Mouse (Mus musculus) kidney, postnatal 10 days (tissue): ENCODE measurements around the gene Btn1a1.

Source experiments
- DNase-seq: peaks from one replicate; pipeline ENCODE4 v3.0.0; 2021; ENCODE audit warnings: mixed read lengths

The Btn1a1 gene

DNA sequence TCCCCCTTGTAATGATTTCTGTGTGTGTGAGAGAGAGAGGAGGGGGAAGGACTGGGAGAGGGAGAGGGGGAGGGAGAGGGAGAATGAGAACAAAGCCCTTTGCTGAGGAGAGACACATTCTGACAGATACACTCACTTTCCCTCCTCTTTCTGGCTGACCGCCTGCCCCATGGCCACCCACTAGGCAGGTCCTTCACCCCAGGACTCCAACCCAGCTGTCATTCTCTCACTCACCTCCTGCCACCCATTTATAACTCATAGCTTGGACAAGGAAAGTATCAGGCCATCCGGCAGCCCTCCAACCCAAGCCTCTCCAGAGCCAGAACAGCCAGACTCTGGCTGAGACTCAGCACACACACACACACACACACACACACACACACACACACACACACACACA, 10.0 kb upstream of the Btn1a1 start:
- no peak for DNase-seq

DNA sequence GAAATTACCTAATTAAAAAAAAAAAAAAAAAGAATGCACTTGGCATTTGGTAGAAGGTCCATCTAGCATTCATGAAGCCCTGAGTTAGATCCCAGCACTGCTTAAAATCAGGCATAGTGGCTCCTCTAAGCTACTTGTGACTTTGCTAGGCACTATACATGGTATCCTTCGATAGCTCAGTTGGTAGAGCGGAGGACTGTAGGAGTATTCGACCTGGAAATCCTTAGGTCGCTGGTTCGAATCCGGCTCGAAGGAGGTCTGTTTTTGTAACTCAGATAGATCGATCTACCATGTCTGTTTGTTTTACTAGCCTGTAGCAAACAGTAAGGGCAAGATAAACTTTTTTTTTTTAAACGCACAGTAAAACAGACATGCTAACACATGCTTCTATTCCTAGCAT, 1.2 kb upstream of the Btn1a1 start:
- DNase-seq = peak; percentile 65

DNA sequence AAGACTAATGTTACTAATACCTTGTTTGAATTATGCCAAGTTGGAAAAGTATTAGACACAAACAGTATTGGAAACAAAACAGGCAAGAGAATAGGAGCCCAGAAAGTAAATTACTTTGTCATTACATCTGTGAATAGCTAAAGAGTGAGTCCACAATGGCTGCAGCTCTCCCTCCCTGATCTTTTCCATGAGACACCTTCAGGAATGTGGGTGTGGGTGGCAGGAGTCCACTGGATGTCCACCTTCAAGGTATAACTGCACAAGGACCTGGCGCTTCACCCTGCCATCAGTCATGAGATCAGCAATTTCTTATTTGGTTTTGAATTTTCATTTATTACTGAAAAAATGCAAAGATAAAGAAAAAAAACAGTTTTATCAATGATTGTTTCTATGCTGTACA, 605 bp upstream of the Btn1a1 start:
- DNase-seq = no peak

DNA sequence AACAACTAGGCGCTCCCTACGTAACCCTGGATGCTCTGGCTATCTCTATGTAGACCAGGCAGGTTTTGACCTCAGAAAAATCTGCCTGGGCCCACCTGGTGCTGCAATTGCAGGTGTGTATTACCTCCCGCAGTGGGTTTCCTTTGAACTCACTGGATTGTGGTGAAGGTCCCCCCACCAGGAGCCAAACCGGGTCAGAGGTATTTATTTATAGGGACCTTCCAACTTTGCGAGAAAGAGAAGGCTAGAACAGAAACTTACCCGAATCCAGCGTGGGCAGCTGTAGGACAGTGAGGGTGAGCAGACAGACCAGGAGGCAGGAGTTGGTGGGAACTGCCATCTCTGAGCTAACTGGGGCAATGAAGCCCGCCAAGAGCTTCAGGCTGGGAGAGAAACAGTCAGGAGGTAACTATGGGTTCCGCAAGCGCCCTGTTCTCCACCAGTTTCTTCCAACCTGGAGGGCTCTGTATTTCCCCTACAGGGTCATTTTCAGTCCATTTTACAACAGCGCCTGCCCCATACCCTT, 797 bp downstream of the Btn1a1 start:
- DNase-seq = no peak

DNA sequence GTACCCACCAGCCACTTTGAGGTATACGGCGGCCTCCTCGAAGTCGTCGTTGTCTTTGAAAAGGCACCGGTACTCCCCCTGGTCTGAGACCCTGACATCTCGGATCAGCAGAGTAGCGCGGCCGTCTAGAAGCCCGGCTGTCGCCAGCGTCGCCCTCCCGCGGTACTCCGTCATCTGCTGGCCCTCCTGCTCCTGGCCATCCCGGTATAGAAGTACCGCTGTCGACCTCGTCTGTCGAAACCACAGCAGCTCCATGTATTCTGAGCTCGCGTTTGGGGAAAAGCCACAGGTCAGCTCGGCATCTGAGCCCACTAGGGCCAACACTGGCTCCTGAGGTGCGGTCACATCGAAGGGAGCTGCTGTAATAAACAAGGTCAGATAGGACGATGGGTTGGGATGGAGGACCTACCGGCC, 1.5 kb downstream of the Btn1a1 start:
- peak; percentile 31 for DNase-seq

DNA sequence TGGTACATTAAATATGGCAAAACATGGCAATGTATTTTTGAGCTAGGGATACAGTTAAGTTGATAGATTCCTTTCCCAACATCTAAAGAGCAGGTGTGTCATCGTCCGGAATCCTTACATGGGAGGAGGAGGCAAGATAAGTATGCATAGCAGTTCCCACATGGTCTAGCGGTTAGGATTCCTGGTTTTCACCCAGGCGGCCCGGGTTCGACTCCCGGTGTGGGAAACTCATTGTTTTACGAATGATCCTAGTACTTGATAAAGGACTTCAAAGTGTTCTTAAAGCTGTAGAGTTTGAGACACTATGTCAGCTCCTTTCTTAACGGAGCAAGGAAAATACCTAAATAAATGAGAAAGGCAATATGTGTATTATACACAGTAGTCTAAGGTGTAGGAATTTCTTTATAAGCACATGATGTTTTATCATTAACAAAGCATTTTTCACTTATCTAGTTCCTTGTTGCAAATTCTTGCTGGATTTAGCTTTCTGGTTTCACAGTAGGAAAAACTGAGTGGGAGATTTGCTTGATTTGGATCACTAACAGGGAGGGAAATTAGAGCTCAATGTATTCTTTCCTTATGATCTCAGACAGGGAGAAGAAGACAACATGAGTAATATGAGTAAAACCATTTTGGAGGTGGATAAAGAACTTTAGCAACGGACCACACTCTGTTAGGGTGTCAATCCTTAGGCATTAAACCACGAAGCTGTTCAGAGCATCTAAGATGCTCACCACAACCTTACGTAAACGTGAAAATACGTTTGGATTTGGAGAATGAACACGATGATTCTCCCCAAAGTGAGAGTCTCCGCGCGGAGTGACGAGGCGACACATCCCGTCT, 2.1 kb downstream of the Btn1a1 start:
- peak; percentile 72 for DNase-seq

DNA sequence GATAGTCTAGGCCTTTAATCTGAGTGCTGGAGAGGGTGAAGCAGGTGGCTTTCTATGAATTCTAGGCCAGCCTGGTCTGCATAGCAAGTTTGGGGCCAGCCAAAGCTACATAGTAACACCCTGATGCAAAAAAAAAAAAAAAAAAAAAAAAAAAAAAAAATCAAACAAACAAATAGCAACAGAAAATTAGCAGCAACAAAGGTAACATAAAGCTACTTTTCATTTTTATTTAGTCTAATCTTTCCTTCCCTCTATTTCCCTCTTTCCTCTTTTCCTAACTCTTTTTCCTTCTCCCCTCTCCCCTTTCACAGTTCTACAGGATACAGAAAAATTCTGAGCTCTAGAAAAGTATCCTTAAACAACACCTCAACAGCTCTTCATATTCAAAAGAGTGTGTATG, 3.0 kb downstream of the Btn1a1 start:
- DNase-seq = no peak

DNA sequence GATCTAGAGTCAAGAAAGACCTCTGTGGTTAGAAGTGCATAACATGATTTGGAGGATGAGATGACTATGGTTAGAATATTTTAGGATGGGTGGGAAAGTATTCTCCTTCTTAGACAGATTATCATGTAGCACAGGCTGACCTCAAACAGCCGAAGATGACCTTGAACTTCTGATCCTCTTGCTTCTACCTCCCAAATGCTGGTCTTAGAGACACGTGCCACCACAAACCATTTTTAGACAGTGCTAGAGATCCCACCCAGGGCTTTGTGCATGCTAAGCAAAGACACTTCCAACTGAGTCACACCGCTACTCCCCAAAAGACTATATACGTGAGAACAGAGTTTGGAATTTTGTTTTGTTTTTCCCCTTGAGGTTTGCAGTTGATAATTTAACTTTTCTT, 3.6 kb downstream of the Btn1a1 start:
- DNase-seq = no peak

DNA sequence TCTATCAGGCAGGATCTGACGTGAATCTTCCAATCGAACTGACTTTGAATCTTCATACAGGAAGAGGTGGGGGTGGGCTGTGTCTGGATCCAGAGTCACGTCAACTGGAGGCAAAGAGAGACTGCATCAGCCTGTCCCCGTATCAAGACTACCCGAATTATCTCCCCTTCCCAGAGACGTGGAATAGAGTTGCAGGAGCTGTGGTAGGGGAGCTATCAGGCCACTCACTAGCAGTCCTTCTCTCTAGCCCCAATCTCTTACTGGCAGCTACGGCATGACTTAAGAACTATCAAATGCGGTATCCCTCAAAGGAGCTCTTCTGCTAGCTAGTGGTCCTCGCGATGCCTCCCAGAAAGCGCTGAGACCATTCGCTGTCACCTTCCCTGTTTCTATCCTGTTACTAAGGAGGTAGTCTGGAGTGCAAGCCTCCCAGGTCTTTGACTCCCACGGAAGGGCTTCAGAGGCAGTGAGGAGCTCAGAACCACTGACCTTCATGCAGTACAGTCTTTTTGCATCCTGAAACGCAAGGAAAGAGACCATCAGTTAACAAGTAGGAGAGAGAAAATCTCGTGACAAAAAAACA, 6.3 kb downstream of the Btn1a1 start:
- DNase-seq = no peak

DNA sequence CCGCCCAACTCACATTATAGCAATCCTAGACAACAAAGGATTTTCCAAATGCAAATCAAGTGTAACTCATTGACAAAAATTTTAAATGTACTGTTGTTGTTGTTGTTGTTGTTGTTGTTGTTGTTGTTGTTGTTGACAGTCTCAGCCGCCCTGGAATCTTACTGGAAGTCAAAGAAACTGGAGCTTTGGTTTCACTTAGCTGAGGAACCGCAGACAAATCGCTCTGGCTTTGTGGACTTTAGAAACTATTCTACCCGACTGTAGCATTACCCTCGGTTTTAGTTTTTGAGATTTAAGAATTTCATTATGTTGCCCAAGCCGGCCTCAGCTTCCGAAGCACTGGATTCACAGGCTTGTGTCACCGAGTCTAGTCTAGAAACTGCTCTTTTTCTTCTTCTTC, 11.8 kb downstream of the Btn1a1 start:
- DNase-seq = peak; percentile 28

DNA sequence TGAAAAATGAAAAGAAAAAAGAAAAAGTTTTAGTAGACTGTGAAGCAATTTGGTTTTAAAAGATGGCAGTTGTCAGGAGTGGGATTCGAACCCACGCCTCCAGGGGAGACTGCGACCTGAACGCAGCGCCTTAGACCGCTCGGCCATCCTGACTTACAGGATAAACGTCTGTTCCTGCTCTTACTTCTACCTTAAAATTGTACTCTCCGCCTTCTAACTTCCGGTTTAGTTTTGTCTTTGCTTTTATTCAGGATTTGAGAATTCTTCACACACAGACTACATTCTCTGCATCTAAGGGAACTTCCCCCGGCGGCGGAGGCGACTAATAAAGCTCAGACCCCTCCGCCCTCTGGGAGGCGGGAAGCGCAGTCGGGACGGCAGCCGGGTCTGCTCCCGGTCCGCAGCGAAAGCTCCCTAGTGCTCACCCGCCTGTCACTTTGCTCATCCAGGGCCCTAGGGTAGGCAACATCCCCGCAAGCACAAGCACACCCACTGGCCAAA, 12.3 kb downstream of the Btn1a1 start:
- DNase-seq = peak; percentile 83

DNA sequence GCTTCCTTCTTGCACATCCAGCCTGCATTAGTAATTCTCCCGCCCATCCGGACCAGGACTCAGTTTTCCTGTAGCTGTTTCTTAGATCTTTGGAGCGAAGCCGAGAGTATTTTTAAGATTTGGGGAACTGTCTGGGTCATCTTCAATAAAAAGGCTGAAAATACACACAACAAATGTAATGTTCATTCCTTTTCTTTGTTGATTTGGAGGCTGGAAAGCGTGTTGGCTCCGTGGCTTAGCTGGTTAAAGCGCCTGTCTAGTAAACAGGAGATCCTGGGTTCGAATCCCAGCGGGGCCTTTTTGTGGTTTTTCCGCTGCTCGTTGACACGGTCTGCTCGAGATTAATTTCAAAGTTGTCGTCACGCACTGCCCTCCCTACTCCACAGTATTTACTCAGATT, 15.3 kb downstream of the Btn1a1 start:
- DNase-seq = peak; percentile 89

DNA sequence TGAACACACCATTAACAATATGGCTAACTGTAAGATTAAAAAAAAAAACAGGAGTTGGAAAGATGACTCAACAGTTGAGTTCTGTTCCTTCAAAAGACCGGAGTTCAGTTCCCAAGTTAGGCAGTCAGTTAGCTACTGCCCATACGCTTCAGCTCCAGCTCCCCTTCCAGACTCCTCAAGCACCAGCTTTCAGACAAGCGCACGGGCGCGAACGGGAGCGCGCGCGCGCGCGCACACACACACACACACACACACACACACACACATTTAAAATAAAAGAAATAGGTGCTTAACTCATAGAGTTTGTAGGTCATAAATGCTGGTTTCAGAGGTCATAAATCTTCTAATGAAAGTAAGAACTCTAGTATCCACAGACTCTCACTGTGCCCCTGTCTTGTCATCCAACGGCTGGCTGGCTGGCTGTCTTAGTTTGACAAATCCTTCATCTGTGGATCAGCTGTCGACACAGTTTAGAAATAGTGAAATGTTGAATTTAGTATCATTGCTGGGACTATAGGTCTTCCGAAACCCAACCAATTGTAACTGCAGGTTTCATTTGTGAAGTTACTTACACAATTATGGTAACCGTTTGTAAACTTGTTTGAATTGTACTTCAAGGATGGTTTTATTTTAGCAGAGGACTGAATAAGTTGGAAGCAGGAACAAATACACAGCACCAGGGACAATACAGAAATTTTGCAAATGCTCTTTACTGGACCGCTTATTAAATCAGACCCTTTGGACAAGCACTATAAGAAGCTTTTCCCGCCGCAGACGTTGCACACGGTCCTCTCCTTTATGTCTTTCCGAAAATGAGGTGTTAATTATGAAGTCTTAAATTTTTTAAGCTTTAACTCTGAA, 16.2 kb downstream of the Btn1a1 start:
- peak; percentile 71 for DNase-seq

DNA sequence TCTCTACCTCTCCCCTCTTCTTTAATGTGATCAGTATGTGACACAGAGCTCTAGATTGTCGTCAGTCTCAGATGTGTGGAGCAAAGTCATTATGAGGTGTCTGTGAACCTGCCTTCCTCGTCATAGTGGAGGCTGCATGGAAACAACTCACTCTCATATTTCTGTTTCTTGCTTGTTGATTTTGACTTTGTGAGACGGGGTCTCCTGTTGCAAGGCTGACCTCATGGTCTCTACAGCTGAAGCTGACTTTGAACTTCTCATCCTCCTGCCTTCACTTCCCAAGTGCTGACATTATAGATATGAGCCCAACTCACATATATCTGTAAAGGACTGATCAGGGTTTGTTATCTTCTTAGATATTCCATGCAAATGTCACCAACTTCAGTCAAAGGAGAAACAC, 16.9 kb downstream of the Btn1a1 start:
- no peak for DNase-seq

DNA sequence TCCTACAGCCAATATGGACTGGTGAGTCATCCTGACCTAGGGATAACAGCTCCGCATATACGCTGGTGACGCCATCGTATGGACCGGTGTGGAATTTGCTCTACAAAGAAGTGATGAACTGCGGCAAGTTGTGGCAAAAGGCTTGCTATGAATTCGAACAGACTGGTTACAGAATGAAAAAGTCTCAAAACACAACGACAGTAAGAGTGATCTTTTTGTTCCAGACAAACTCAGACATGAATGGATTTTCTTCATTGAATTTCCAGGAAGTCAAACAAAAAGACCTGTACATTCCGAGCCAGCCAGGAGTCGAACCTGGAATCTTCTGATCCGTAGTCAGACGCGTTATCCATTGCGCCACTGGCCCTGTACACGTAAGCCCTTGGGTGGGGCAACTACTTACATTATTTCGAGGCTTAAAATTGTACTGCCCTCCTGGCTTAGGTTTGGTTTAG, 19.2 kb downstream of the Btn1a1 start:
- DNase-seq = peak; percentile 88

DNA sequence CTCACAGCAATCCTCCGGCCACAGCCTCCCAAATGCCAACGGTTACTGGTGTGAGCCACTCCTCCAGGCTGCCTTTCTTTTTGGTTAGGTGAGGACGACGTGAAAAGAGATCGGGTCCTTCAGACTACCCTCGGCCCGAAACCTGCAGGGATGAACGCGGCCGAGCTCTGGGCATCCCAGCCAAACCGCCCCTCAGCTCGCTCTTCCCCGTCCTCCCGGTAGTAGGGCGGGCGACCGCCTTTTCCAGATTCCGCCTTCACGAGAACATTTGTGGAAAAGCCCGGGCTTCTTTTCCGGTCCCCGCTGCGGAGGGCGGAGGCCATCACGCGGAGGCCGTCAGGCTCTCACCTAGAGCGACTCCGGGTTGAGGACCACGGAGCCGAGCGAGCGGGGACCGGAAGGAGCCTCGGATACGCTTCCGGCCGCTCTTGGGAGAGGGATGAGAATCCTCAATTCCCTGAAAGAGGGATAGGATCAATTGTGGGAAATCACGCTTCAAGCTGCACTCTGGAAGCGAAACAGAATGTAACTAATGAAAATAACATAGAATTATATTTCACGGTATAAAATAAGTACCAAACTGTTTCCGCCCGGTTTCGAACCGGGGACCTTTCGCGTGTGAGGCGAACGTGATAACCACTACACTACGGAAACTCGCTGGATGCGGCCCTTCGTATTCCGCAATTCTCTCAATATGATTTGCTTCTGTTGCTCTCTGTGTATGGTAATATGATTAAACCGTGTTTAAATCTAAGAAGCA, 20.0 kb downstream of the Btn1a1 start:
- peak; percentile 93 for DNase-seq

DNA sequence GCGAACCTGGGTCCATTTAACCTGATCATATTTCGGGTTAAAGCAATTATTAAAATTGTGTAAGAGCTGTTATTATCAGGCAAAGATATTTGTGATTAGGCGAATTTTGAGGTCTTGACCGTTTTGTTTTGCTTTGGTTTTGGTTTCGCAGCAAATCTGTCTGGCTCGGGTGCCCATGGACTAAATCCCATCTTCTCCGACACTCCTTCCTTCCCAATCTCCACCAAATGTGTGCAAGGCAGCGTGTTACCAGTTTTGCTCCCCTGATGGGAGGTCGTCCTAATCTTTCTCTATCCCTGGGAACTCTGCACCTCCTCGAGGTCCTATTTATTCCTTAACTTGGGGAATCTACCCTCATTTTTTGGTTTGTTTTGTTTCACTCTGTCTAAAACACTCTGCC, 20.5 kb downstream of the Btn1a1 start:
- DNase-seq = no peak

DNA sequence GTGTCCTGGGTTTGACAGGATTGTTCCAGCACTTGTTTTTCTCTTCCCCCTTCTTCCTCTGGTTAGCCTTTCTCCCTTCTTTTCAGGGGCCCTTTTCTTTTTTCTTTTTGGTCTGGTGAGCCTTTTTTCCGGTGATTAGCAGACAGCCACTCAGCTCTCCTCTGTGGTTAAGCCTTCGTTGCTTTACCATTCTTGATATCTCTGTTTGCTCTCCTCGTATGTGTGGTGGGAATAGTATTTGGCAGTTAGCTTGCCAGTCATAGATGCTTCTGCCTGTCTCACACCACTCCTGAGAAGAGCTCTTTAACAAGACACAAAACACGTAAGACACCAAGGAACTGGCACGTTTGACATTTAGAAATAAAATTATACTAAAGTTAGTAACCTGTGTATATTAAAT, 21.2 kb downstream of the Btn1a1 start:
- DNase-seq = no peak

DNA sequence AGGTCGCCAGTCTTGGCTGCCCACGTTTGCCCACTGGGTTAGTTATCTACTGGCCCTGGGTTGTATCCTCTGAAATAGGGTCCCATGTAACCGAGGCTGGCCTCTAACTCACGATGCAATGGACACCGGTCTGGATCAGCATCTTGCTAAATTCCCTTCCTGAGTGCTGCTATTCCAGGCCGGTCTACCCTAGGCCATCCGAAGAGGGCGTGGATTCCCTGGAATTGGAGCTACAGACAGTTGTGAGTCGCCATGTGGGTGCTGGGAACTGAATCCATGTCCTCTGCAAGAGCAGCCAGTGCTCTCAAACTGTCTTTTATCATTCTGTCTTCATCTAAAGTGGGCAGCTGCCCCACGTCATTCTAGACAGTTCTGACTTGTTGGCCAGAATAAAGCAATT, 25.8 kb downstream of the Btn1a1 start:
- DNase-seq = no peak

DNA sequence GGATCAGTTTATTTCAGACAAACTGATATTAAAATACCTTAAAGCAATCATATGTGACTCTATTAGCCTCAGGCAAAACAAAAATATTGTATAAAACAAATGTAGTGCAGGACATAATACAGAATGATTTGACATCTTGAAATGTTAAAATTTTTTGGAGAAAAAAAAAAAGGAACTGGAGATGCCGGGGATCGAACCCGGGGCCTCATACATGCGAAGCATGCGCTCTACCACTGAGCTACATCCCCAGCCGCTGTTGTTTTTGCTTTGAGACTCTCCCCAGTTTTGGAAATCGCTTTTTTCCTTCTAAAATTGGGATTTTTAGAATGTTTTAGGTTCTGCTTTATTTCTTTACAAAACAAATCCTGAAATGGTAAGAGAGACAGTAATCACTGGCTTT, 27.2 kb downstream of the Btn1a1 start:
- DNase-seq = peak; percentile 72

DNA sequence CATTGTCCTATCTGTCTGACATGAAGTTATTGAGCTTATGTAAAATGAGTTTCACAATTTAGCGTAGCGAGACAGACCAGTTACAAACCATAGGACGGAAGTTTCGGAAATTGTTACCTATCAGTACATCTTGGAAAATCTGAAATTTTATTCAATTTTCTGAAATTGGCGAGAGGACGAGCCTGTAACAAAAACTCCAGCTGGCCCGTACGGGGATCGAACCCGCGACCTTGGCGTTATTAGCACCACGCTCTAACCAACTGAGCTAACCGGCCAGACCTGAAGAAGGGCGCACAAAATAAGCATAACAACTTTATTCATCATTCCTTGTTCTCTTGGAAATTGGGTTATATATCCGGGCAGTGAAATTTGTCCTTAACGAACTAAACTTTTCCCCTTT, 27.8 kb downstream of the Btn1a1 start:
- DNase-seq = peak; percentile 93
